Mouse (Mus musculus) liver, adult 2 months (tissue): ENCODE measurements around the gene Dnajc7.

Experiments
- CTCF ChIP-seq: fragments of 200-500 bp; IDR thresholded peaks from 2 replicates; pipeline ENCODE4 v1.5.1; 2011; ENCODE audit warnings: low read depth, low read length, control low read depth
- POLR2A ChIP-seq: fragments of 200-500 bp; IDR thresholded peaks from 2 replicates; pipeline ENCODE4 v1.6.1; 2011; ENCODE audit warnings: low read length, control low read depth; ENCODE audit not compliant: insufficient read depth; ENCODE audit errors: extremely low read depth

GRCm38 (mm10) chr11:100595533-100595932 lies 24.4 kb downstream of the Dnajc7 start:
- no peak for TF ChIP-seq CTCF
- no peak for TF ChIP-seq POLR2A
